Mouse (Mus musculus): Measurements from ENCODE around the gene Gab2.

DNA sequence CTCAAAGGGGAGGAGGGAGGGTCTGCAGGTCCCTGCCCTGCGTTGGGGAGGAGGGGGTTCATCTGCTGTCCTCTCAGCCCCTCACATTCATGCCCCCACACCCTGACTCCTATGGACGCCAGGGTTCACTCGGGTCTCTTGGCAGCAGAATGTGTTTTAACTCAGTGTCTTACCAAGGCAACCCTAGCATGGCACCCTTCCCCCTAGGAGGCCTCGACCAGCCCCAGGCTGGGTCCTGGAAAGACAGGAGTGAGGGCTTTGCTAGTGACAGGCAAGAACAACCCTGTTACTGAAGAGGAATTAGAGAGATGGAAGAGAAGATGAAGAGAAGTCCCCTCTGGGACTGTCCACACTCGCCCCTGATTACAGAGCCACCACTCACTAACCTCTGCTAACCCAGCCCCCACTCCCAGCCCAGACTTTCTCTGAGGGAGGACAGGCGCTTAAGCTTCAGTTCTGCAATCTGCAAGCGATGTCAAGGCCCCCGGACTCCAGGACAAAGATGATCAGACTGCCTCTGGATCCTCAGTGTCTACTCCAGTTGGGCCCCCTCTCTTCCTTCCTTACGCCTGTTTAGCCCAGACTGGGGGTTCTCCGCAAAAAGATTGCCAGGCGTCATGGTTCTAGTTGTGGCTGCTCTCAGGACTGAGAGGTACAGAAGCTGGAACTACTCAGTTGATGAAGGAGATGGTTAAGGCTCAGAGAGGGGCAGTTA, 249.7 kb downstream of the Gab2 start:
- TF ChIP-seq POLR2A (IDR thresholded peaks at IDR 0.05; ENCODE audit: borderline replicate concordance, extremely low read depth, low read depth, low read length) (no peak), CTCF (IDR thresholded peaks at IDR 0.05; ENCODE audit: insufficient read depth, low read length) (no peak)
